Mouse (Mus musculus): ENCODE data around the gene Map7. TPM values are rescaled to one million over a fixed set of nuclear protein-coding genes. Genes with fewer than 3 reads are reported as not detected.

Gene Map7
- total RNA-seq, 2 experiments from 2014 or later, result 90.6 to 102 TPM

DNA sequence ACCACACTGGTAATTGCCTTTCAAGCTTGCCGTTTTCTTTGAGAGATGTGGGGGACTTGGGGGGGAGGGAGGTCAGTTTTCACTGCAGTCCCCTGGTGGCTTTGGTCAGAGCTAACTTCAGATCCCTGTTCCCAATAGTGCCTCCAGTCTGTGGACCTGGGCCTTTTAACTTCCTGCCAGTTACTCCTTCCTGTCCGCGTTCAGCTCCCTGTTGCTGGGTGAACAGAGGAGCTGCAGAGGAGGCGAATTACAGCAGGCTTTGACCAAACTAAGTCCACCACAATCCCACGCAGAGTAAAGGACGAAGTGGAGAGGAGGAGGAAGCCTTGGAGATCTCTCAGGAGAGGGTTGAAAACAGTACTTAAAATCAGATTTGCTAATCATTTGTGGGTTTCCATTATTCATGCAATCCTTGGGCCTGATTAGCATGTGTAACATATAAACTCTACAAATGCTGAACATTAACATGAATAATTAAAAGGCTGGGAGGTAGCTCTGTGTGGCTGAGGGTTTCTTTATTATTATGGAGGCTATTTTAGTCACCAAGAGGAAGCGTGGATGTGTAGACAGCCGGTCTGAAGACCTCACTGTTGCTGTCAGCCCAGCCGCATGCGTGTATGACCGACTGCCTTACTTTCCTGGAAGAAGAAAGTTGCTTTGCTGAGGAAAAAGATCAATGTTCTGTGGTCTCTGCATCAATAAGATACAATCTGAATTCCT is 33.6 kb downstream of the Map7 start:
- no peak for DNase-seq (ENCODE audit: extremely low spot score in 1 of 2, low spot score in 1 of 2)

DNA sequence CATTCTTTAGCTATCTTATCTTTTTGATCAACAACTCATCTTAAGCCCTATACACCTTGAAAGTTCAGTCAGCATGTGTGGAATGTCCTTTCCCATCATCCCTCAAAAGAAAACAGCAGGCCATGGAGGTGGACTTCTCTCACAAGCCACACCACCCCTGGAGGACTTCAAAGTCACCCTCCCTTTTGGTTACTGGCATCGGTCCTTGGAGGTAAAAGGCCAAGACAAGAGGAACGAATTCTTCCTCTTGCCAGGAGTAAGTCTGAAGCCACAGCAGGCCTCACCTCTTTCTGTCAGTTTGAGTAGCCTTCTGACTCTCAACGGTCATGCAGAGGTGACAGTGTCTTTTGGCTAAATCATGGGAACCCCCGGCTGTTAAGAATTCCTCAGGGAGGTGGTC is 36.1 kb downstream of the Map7 start:
- DNase-seq (ENCODE audit: extremely low spot score in 1 of 2, low spot score in 1 of 2), result no peak

DNA sequence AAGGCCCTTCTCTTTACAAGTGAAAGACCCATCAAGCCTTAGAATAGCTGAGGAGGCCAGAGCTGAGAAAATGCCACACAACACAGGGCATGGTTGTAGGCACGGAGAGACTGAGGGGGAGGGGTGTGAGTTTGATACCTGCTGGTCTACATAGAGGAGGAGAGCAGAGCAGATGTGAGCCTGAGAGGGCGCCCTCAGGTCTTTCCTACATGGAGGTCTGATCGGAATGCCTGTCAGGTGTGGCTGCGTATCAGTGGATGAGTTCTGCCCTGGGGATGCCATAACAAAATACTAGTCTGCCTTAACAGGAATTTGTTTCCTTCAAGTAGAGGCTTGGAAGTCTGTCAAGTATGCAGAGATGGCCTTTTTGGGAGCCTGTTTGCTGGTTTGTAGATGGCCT is 37.0 kb downstream of the Map7 start:
- no peak for DNase-seq (ENCODE audit: extremely low spot score in 1 of 2, low spot score in 1 of 2)

- no peak for DNase-seq (ENCODE audit: extremely low spot score in 1 of 2, low spot score in 1 of 2)
These were observed 37.5 kb downstream of the Map7 start for GRCm38 (mm10) chr10:20185806-20186205.

- DNase-seq (ENCODE audit: extremely low spot score in 1 of 2, low spot score in 1 of 2), result no peak
These were observed 38.6 kb downstream of the Map7 start for GRCm38 (mm10) chr10:20186800-20187273.

GRCm38 (mm10) chr10:20190139-20190747 is 42.0 kb downstream of the Map7 start:
- DNase-seq (ENCODE audit: extremely low spot score in 1 of 2, low spot score in 1 of 2), result no peak

DNA sequence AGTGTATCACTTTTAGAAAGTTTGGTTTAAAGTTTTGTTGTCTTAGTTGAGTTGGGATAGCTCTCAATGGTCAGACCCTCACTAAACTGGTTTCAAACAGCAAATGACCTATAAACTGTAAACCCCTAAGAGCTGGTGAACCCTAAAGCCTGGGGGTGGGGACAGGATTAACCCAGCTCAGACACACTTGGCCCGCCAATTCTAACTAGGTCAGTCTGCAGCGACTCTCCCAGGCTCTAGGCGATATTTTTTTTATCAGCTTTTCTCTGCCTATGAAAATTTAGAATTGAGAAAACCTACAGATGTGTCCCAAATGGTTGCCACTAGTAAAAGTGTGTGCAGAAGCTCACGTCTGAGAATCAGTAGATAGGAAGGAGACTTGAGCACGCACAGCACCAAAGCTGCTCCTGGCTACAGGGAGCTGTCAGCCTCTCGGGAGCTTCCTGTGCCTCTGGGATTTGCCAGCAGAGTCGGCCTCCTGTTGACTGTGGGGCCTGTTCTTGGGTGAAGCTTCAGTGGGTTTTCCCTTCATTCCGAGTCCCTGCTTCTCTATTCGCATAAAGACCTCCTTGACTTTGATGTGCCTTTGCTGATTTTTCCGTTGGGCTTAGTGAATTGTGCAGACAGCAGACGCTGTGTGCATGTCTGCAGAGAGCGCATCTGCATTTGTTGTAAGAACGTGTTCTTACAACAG is 46.7 kb downstream of the Map7 start:
- no peak for DNase-seq (ENCODE audit: extremely low spot score in 1 of 2, low spot score in 1 of 2)

- DNase-seq (ENCODE audit: extremely low spot score in 1 of 2, low spot score in 1 of 2), result no peak
These were observed 48.8 kb downstream of the Map7 start for GRCm38 (mm10) chr10:20197039-20197438.

DNA sequence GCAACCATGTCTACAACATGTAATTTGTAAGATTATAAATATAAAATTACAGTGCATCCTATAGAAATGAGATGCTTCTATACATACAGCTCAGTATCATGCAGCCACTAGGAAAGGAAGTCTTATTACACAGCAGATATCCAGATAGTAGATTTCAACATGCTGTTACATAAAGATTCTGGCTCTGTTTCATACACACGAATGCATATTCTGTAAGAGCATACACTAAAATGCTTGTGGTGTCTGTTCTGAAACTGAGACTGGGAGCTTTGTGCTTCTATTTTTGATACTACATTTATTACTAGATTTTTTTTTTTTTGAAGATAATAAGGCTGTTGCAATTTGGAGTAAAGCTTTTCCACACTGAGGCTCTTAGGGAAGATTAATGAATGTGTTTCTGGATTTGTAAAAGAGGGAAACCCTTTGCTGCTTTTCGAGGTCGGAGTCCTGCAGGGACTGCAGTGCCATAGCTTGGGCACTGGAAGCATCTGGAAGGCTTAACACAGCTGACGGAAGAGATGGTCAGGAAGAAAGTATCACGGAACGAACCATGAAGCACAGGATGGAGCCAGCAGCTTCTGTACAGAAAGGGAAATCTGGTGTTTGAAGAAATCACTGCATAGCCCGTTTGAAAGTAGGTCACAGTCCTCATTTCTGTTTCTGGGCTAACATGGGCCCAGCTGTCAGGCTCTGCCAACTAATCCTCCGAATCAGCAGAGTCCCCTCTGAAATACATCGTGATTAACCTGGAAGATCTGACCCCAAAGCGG is 50.9 kb downstream of the Map7 start:
- DNase-seq (ENCODE audit: extremely low spot score in 1 of 2, low spot score in 1 of 2), result no peak

DNA sequence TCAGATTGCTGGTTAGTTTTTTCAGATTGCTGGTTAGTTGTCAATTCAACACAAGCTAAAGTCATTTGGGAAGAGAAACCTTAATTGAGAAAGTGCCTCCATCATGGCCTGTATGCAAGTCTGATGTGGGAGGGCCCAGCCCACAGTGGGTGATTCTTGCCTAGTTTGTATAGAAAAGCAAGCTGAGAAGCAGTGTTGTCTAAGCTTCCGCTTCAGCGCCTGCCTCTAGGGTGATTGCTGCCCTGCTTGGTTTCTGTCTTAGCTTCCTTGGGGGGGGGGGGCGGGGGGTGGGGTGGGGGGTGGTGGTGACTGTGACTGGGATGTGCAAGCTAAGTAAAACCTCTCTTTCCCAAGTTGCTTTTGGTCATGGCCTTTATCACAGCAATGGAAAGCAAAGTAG is 53.0 kb downstream of the Map7 start:
- no peak for DNase-seq (ENCODE audit: extremely low spot score in 1 of 2, low spot score in 1 of 2)

DNA sequence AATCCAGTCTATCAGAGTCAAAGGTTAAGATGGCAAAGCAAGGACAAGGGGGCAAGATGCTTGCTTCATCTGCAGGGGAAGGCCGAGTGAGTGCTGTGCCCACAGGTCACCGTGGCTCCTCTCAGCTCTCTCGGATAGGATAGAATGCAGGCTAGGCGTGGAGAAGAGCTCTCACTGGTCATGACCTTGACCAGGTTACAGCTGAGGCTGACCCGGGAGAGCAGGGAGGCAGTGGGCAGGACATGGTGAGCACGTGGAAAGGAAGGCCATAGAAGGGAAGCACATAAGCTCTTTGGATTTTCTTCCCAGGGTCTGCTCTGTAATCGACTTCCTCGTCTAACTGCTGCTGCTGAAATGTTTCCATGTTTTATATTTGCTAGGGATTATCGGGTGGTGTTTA is 53.9 kb downstream of the Map7 start:
- no peak for DNase-seq (ENCODE audit: extremely low spot score in 1 of 2, low spot score in 1 of 2)

GRCm38 (mm10) chr10:20202818-20203217 is 54.5 kb downstream of the Map7 start:
- DNase-seq (ENCODE audit: extremely low spot score in 1 of 2, low spot score in 1 of 2), result no peak

- no peak for DNase-seq (ENCODE audit: extremely low spot score in 1 of 2, low spot score in 1 of 2)
These were observed 55.2 kb downstream of the Map7 start for GRCm38 (mm10) chr10:20203502-20203901.

GRCm38 (mm10) chr10:20204696-20205431 is 56.6 kb downstream of the Map7 start:
- DNase-seq (ENCODE audit: extremely low spot score in 1 of 2, low spot score in 1 of 2), result no peak

DNA sequence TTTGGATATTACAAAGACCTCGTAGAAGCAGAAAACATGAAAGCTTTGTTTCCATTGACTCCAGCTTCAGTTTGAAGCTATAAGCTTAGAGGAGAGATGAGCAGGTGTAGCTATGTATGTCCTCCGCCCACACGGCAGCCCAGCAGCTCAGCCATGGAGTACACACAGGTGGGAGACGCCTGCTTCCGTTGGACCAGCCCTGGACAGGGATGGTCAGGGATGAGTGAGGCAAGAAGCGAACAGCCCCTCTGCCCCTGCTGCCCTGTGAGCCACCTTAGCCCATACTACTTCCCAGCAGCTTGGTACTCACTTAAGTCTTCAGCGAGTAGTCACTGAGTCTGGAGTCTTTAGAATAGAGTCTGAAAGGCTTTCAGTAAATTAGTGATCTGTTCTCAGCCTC is 58.7 kb downstream of the Map7 start:
- DNase-seq (ENCODE audit: extremely low spot score in 1 of 2, low spot score in 1 of 2), result no peak

DNA sequence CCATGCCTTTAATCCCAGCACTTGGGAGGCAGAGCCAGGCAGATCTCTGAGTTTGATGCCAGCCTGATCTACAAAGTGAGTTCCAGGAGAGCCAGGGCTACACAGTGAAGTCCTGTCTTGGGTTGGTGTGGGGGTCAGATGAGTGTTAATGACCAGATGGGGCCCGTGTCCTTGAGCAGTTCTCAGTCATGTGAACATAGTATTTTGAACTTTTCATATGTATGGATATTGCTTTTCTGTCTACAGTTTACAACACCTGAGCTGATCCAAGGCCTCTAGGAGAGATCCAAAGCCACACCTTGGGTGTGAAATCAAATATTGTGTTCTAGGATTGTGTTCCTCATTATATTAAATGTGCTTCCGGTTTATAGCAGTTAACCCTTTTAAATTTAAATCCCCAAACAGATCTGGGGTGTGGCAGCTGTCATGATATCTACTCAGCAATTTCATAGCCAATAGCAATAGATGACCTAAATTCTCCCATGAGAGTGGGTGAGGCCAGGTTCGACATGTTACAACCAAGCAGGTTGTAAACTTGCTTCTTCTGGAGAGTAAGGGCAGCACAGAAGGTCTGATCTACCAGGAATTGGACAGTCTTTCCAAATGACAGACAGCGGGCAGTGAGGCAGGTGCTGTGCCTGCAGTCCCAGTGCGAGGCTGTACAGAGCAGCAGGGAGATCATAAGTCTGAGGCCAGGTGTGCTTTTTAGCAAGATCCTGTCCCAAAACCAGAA is 61.5 kb downstream of the Map7 start:
- no peak for DNase-seq (ENCODE audit: extremely low spot score in 1 of 2, low spot score in 1 of 2)

DNA sequence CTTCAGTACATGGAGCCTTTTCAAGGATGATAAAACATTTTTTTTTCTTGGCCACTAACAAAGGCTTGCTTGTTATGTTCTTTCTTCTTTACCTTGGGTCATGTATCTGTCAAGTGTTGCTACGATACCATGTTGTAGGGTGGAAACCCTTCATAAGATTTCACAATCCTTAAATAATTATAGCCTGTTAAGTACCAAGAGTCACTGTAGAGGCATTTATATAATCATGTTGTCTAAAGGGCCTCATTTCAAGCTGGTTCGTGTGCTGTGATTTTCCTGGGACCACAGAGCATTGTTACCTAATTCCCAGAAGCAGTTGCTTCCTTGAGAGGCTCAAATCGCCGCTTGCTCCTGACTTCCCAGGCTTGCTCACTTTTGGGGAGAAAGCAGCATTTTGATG is 66.1 kb downstream of the Map7 start:
- DNase-seq (ENCODE audit: extremely low spot score in 1 of 2, low spot score in 1 of 2), result no peak

DNA sequence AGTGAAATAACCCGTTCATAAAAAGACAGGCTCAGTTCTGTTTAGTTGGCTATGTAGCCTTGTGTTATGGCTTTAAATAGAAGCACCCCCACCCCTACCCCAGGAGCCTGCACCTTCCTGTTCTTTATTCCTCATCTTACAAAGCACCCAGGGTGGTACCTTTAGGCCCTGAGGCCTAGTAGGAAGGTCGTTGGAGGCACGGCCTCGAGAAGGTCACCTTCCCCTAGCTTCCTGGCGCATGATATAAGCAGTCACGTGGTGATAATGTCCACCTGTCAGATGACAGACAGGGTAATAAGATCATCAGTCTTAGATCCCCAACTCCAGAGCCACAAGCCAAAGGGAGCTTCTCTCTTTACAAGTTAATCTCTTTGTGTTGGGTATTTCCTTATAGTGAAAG is 68.7 kb downstream of the Map7 start:
- no peak for DNase-seq (ENCODE audit: extremely low spot score in 1 of 2, low spot score in 1 of 2)

- no peak for DNase-seq (ENCODE audit: extremely low spot score in 1 of 2, low spot score in 1 of 2)
These were observed 70.6 kb downstream of the Map7 start for GRCm38 (mm10) chr10:20218866-20219265.

DNA sequence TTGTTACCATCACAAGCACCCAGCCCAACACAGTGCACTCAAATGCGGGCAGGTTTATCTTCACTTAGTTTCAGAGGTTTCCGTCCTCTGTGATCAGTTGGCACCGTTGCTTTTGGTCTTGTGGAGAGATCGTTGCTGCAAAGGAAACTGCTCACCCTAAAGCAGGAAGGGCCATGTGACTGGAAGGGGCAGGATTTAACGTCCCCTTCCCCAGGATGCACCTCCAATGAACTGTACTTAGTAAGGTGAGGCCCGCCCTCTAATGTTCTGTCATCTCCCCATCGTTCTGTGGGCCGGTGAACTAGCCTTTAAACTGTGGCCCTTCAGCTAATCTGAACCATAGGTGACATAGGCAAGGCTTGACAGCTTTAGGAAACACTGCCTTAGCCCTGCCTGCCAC is 71.3 kb downstream of the Map7 start:
- no peak for DNase-seq (ENCODE audit: extremely low spot score in 1 of 2, low spot score in 1 of 2)

All from layer of hippocampus, postnatal 25 days (tissue).